Mouse (Mus musculus) cerebellum, postnatal 4 days (tissue): ENCODE measurements around the gene Rbfox1.

Source experiments
- DNase-seq, 2 experiments: peaks; one replicate each; pipeline ENCODE4 v3.0.0; 2022; ENCODE audit warnings: low spot score in 2 of 2, mixed read lengths in 1 of 2

Gene Rbfox1

DNA sequence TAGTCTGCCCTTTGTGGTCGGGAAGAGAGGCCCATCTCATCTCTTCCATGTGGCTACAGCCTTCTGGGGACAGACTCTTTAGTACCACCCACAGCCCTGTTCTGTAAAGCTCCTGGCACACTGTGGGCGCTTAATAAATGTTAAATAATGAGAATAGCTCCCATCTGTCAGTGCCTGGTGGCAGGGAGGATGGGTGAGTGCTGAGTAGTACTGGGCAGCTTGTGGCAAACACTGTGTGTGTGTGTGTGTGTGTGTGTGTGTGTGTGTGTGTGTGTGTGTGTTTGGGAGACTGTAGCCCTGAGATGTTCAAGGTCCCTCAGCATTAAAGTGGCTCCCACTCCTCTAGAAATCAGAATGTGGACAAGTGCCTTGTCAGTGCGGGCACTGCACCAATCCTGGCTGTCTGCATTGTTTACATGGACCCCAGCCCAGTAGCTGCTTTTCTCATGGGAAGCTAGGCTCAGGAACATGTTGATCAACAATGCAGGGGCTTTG lies 1196.0 kb downstream of the Rbfox1 start:
- DNase-seq: peak in 1 of 2 experiments; percentile 18

DNA sequence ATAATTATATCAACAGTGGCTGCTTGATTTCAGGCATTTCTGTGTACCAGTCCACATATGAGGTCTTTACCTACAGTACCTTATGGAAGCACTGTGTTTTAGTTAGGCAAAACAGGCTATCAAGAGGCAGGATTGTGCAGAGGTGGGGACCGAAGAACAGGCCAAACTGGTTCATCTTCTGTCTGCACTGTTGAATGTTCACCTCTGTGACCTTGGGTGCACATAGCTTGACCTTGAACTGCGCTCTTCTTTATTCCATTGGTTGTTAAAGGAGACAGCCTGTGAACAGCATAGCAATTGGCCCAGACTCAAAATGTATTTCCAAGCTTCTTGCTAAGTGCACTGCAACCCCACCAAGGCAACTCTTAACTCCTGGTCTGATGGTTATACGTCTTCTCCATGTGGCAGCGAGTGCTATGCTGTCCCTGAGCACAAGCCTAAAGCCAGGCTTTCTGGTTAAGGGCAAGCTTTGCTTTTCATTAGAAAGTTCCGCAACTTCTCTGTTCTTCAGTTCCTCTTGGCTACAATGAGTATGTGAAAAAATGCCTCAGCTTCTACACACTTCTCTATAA lies 1196.6 kb downstream of the Rbfox1 start:
- no peak for DNase-seq

DNA sequence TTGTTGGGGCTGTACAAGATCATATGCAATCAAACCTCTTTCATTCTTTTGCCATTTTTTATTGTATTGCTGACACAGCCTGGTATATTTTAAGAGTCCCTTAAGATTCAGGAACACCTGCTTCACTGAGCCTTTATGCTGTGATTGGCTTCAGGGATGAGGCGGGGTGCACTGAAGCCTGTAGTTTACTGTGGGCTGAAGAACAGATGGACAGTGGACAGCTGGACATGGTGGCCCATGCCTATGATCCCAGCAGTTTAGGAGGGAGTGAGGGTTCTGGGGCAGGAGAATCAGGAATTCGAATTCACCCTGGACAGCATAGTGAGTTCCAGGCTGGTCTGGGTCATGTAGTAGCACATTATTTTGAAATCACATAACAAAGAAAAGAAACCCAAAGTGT lies 1198.8 kb downstream of the Rbfox1 start:
- no peak for DNase-seq

DNA sequence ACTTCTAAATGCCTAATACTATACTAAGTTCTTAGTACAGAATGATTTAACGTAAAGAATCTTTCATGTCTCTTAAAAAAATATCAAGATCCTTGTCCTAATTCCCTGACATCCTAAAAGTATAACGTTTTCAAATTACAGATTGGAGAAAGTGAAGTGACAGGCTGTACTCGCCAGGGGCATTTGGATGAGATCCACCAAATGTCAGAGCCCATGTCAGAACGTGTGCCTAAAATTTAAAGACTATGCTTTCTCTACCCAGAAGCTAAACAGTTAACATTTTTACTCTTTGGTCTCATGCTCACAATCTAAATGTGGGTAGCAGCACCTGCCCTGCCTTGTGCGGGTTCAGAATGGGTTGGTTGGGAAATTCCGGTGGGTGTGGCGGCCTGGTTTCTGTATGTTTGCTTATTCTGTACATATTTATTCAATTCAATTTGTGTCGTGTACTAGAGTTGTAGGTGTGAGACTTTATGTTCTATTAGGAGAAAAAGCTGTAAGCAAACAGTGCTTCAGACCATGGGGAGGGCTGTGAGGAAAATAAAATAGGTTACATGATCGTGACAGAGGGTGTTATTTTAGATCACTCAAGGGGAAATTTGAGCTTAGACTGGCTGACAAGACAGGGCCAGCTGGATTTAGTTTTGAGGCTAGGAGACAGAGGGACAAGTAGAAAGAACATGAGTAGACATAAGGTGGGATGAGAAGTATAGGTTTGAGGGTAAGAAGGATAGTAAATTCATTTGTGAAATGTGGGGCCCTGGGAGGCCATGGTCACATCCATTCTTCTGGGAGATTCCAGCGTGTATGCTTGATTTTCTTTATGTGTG lies 1203.7 kb downstream of the Rbfox1 start:
- no peak for DNase-seq

DNA sequence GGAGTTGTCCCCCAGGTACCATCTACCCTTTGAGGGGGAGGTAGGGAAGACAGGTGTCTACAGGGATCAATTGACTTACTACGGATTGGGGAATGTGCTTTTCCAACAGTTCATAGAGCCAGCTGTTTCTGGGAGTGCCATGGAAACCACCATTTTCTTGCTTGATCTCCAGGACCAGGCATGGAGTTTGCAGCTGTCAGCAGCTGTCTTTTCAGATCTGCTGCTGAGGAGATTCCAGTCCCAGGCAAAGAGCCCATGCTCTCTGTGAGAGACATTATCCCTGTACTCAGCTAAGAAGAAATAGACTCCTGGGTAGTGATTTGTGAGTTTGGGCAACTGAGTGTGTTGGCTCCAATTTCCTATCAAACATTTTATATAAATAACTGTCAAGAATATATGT lies 1204.3 kb downstream of the Rbfox1 start:
- no peak for DNase-seq

DNA sequence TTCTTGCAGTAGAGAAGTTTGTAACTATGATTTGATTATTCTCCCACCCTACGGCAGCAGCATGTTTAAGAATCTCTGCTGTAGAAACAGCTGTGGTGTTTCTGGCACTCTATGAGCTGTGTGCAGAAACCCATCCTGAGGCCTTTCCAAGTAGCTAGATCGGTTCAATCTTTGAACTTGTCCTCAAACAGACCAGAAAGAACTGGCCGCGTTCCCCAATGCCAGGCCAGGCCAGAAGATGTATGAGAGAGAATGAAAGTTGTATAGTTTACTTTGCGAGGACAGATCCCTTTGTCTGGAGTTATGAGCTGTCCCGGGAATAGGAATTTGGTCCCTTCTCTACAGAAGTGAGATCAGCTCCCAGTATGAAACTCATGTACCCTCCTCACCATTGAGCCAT lies 1205.0 kb downstream of the Rbfox1 start:
- no peak for DNase-seq

DNA sequence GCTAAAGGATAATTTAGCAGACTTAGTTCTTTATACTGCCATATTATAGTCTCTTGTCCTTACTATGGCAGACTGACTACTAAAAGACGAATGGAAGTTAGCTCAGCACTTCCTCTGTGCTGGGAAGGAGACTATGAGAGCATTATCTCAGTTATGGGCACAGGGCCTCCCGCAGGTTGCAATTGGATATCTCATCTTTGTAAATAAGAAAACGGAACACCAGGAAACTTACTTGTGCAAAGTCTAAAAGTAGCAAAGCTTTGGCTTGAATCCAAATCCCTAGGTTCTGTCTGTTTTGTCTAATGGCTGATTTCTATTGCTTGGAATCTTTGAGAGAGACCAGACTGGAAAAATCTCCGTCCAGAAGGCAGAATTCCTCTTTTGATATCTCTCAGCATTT lies 1207.7 kb downstream of the Rbfox1 start:
- DNase-seq: no peak

DNA sequence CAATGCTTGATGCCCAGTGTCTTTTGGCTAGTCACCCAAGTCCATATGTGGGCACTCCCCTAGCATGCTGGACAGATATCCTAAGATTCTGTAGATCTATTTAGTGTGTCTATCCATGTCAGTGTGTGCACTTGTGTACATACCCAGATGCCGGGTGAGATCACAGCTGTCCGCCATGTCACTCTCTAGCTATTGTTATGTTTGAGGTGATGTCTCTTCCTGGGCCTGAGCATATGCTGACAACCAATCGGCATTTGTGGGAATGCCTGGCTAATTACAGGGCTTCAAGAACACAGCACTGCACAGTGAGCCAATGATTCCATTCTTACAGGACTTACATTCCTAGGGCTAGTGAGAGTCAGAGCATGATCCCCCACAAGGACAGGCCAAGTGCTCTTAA lies 1208.5 kb downstream of the Rbfox1 start:
- no peak for DNase-seq

DNA sequence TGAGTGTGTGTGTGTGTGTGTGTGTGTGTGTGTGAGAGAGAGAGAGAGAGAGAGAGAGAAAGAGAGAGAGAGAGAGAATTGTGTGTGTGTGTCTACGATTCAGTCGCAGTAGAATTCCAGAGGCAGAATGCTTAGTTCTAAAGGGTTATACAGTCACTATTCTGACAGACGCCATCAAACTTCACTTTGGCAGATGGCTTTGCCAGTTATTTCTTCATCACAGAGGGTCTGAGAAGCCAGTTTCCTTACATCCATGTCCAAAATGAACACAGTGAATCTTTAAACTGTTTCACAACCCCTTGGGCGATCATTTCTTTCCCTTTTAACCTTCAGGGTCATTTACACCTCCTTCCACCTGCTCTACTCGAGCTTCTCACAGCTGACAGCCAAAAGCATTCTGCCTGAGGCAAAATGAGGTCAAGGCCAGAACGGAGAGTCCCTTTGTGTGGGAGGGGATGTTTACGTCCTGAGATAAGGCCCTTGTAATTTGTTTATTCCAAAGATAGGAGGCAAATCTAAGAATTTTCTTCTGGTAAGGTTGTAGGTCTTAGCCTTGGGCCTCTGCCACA lies 1209.1 kb downstream of the Rbfox1 start:
- no peak for DNase-seq

DNA sequence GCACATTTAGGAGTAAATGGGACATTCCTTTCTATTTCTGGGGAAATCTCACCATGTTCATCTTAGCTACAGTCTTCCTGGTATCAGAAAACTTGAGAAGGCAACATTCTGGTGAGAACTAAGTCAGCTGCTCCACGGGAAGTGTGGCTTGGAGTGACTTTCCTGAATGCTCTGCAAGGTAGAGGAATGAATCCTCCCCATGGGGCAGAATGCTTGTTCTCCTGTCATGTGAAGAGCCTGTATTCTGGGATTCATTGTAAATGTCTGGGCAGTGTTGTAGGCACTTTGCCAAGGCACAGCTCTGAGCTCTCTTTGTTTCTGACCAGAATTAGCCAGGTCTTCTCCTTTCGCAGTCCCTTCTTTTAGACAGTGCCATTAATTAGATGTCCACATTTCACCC lies 1211.9 kb downstream of the Rbfox1 start:
- DNase-seq: no peak

DNA sequence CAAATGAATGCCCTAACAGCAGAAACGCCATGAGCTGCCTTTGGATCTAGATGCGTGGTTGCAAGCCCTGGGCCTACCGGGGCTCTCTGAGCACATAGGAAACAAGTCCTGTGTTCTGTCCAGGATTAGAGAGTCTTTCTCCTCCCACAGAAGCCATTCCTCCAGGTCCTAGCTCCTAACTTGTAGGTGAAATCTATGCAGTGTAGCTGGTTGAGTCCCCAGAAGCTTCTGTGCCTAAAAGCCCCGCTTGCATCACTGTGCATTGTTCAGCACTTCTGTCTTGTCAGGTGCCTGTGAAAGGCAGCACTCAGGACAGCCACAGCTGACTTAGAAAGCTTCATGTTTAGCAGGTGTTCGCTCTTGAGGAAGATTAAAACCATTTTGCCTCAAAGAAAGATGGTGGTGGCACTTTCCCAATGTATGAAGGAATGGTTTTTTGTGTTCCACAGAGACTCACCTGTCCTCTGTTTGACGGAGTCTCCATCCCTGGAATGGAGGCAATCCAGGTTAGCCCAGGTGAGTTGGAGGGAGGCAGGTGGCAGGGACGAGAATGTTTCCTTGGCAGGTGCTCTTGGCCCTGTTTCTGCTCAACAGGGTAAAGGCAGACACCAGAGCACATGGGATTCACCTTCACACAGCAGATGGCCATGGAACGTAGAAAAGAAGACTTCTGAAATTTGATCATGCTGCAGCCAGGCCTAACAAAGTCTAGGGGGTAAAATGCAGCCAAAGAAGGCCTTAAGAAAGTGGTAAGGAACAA lies 1213.0 kb downstream of the Rbfox1 start:
- DNase-seq: no peak

DNA sequence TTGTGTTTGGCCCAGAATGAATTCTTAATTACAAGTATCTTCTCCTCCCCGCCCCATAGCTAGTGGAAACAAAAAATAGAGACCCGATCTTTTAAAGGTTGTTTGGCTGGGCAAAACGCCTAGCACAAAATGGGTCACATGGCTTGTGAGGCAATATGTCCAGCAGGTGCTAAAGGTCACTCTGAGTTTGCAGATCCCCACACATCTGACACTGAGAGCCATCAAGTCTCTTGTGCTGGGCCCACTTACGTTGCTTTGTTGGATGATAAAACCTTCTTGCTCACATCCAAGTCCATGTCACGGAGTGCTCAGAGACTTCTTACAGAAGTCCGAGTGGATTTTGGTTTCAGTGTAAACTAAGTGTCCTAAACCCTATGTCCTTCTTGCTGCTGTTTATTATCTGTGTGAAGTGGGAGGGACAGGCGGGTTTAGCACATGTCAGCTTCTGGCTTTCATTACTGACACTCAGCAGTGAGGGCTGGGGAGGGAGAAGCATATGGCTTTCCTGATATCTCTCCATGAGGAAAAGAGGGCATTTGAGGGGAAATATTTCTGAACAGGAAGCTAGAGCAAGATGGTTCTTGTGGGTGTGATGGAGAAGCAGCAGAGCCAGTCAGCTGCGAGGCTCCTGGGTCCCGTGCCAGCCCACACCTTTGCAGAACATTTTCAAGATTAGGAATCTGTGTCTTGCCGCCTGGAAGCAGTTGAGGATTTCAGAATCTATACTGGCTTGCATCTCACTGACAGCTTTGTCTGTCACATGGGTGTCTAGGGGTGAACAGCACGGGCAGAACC lies 1214.5 kb downstream of the Rbfox1 start:
- DNase-seq: no peak

DNA sequence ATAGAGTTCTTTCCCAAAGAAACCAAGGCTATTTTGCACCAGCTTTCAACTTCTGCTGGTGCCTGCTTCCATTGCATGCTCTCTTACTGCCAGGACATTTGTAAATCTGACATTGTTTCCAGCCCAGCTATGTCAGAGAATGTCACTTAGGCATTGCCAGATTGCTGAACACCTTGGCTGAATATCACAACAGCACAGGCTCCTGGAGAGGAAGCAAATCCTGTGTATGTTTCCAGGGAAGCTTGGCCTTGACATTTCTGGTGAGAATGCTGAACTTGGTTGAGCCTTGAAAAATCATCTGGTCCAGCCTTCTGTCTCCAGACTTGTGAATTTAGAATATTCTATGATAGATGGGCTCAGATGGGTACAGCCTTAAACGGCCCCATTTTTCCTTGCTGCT lies 1217.3 kb downstream of the Rbfox1 start:
- no peak for DNase-seq

DNA sequence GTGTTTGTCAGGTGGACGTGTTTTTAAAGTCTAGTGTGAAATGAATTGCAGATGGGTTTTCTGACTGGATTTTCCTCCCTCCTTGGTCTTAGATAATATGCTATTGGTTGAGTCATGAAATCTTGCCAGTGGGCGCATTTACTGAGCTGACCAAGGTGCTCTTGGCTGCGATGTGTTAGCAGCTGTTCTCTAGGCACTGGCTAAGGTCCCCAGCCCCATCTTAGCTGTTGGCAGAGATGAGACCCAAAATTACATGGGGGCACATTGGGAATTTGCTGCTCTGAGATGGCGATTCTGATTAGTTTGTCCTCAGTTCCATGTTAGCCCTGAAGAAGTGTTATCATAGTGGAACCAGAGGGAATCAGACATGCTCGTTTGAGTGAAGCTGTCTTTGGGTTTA lies 1218.1 kb downstream of the Rbfox1 start:
- no peak for DNase-seq

DNA sequence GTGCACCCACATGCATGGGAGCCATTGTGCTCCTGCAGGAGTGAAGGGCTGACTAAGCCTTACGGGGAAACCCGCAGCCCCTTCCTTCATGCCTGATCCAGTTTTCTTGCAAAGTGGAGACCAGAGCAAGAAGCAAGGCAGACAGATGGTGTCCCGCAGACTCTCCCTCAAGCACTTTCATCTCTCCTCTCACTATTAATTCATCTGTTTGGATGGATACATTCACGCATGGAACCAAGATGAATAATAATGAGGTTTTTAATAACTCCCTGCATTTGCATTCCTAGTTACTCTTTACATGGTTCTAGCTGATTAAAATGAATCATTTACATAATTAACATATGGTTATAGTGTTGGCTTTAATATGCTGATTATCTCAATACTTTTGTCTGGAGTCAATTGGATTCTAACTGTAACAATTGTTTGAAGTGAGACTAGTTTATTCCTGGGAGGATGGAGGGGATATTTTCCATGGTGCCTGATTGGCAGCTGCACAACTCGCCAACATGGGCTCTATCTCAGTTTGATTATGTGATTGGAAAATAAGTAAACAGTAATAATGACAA lies 1221.4 kb downstream of the Rbfox1 start:
- no peak for DNase-seq

DNA sequence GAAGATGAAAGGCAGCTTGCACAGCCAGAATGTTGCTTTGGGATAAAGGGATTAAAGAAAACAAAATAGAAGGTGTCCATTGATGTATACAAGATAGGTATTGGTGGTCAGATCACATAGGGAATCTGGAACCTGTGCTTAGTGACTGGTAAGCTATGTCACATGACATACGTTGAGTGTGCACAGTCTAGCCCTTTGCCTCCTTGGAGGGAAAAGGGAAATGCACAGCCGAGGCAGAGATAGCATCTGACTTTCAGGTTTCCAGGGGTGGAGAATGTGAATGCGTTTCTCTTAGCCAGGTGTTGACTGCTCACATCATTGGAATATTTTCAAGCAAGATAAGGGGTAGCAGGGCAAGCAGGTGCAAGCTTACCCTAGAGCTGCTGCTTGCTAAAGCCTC lies 1230.8 kb downstream of the Rbfox1 start:
- no peak for DNase-seq

DNA sequence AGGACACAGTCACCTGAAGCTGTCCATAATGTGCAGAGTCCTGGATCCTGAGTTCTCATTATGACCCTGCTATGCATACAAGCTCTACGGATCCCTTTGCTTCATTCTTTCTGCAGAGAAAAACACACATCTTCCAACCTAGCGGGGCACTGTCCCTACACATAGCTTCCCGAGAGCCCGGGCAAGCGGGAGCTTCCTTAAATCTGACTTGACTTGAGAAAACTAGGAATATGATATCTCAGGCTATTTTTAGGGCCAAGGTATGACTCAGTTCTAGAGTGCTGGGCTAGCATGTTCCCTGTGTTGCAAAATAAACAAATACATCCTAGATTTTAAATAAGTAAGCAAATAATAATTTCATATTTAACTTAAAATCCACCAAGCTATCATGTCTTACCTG lies 1244.4 kb downstream of the Rbfox1 start:
- DNase-seq: no peak

DNA sequence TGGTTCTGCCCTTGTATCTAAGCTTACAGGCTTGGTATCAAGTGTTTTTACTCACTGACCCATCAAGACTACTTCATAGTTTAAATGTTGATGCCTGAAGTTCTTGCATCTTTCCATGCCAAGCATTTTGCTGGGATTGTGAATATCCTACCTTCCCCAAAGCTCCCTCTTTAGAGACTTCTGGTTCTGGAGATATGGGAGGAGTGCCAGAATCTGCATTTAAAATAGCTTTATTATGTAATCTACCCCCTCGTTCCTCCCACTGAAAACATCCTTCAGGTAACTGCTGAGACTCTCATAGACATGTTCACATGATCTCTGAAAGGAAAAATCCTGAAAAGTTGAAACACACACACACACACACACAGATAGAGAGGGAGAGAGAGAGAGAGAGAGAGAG lies 1247.3 kb downstream of the Rbfox1 start:
- DNase-seq: no peak

DNA sequence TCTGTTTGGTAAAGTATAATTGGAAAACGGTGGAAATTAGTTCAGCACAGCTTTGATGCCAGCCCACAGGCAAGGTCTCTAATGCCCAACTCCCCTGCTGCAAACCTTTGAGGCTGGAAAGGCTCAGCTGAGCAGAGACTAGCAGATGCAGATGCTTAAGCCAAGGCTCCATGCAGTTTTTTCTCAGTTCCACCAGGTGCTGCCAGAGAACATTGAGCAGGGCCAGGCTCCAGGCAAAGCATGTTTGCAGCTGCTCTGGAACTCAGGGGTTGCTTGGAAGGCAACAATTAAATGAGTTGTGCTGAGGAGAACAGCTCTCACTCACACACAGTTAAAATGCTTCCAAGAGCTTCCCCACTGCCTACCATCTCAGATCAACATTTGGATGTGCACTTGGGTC lies 1251.8 kb downstream of the Rbfox1 start:
- peak in 1 of 2 experiments; percentile 24 for DNase-seq

DNA sequence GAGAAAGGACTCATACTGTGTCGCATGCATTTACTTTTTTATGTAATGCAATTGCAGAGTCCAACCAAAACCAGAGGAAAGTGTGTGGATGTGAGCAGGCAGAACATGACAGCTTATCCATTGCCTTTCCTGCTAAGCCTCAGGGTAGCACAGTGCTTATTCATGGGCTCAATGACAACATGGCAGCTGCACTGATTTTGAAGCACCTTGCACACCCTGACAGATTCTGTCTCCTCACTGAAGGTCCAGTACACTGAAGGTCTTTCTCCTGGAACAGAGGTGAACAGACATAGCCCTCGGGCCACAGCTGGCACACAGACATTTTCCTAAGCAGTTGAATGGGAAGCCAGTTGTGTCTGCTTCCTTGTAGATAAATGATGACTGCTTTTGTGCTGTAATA lies 1254.3 kb downstream of the Rbfox1 start:
- no peak for DNase-seq

DNA sequence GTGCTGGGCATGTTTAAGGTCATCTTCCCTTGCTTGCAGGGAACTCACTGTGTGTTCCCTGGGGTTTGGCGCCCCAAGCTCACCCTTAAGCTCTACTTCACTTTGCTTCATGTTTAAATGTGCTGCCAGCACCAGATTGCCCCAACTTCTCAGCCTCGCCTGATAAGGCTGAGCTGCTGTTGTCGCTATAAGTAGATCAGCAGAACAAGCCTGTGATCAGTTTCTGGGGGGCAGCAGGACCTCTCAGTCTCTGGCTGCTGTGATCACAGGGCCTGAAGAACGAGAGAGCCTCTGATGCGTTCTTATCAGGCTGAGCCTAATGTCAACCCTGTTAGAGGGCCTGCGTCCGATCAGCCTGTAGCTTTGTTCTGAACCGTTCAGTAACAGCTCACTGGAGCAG lies 1255.8 kb downstream of the Rbfox1 start:
- no peak for DNase-seq
